ENCODE assay signal across 22 mouse cellular contexts in genomic region chr6:83370316-83370965, GRCm38 (mm10). TPM values are rescaled to one million over a fixed set of nuclear protein-coding genes. Genes with fewer than 3 reads are reported as not detected.
DNase-seq lines count a peak whose midpoint lies in the region; ATAC-seq lines count a peak whose summit lies in the region.
"Had no signal": no experiment of that assay in that cellular context is flagged by ENCODE, and none has a peak within 500 bp of the region (broad histone marks: within the 10 kb centered on the region; RNA-seq: fewer than 3 reads in every experiment).

No protein-coding gene starts in this region.

- no peaks in the 10 kb centered on the region for H3K4me1 ChIP-seq in midbrain, embryonic 14.5 days (ENCODE audit: control insufficient read depth, insufficient read depth, low read length)
- H3K4me1 ChIP-seq in limb, embryonic 10.5 days = no peaks in the 10 kb centered on the region
- H3K4me1 ChIP-seq: forebrain, embryonic 13.5 days; hindbrain, embryonic 15.5 days; liver, embryonic 13.5 days; midbrain, embryonic 12.5 days had no signal

- no peak overlapping the region for H3K9ac ChIP-seq in midbrain, embryonic 14.5 days (replicated peaks; ENCODE audit: low read length)
- H3K9ac ChIP-seq: forebrain, embryonic 13.5 days; hindbrain, embryonic 15.5 days; liver, embryonic 13.5 days; midbrain, embryonic 12.5 days had no signal

- no peak for ATAC-seq in midbrain, embryonic 14.5 days (ENCODE audit: low FRiP score, low TSS enrichment)
- ATAC-seq: forebrain, embryonic 13.5 days had no signal

- H3K36me3 ChIP-seq in midbrain, embryonic 14.5 days (ENCODE audit: control insufficient read depth, insufficient read depth, low read length) = peaks cover 94% of the 10 kb centered on the region
- H3K36me3 ChIP-seq in limb, embryonic 10.5 days = peaks cover 98% of the 10 kb centered on the region

- H3K4me3 ChIP-seq in midbrain, embryonic 14.5 days (replicated peaks; ENCODE audit: low read depth, low read length) = no peak overlapping the region
- H3K4me3 ChIP-seq in limb, embryonic 10.5 days = no peak overlapping the region
- H3K4me3 ChIP-seq: forebrain, embryonic 13.5 days; hindbrain, embryonic 15.5 days; liver, embryonic 13.5 days; midbrain, embryonic 12.5 days had no signal

- H3K27ac ChIP-seq in midbrain, embryonic 14.5 days (replicated peaks; ENCODE audit: low read depth, low read length) = no peak overlapping the region
- no peak overlapping the region for H3K27ac ChIP-seq in limb, embryonic 10.5 days
- H3K27ac ChIP-seq: forebrain, embryonic 13.5 days; hindbrain, embryonic 15.5 days; liver, embryonic 13.5 days; midbrain, embryonic 12.5 days had no signal

- no peak overlapping the region for H3K4me2 ChIP-seq in midbrain, embryonic 14.5 days (ENCODE audit: low read length)
- H3K4me2 ChIP-seq: forebrain, embryonic 13.5 days; heart, embryonic 11.5 days; hindbrain, embryonic 15.5 days; liver, embryonic 13.5 days; midbrain, embryonic 12.5 days had no signal

- DNase-seq in gastrocnemius, postnatal 25 days = peak; percentile 29
- no peak for DNase-seq in gastrocnemius, postnatal 10 days
- peak; percentile 75 for DNase-seq in cerebellum, adult 11-12 months
- DNase-seq in cerebellum, adult 9-11 months = peak; percentile 79
- DNase-seq in urinary bladder, adult 18-20 months (ENCODE audit: low spot score in 2 of 2) = no peak
- DNase-seq in midbrain, embryonic 14.5 days = no peak
- no peak for DNase-seq in limb, embryonic 10.5 days (ENCODE audit: low spot score)
- DNase-seq: adrenal gland, adult 8-10 months; B cell, adult 2 months; gastrocnemius, postnatal 14 days; kidney, adult 9 months; kidney, postnatal 14 days; layer of hippocampus, adult 9-11 months; liver, embryonic 13.5 days; lung, adult 2 months; right cerebral cortex, postnatal 14 days; spleen, adult 18-20 months had no signal

- no peaks in the 10 kb centered on the region for H3K9me3 ChIP-seq in midbrain, embryonic 14.5 days (ENCODE audit: control insufficient read depth, low read length)
- no peaks in the 10 kb centered on the region for H3K9me3 ChIP-seq in limb, embryonic 10.5 days (replicated peaks)
- H3K9me3 ChIP-seq: forebrain, embryonic 13.5 days; hindbrain, embryonic 15.5 days; liver, embryonic 13.5 days; midbrain, embryonic 12.5 days had no signal

- H3K27me3 ChIP-seq in midbrain, embryonic 14.5 days (ENCODE audit: control insufficient read depth, insufficient read depth, low read length) = no peaks in the 10 kb centered on the region
- no peaks in the 10 kb centered on the region for H3K27me3 ChIP-seq in limb, embryonic 10.5 days (ENCODE audit: low read depth, poor library complexity, severe bottlenecking)
- H3K27me3 ChIP-seq: CH12.LX; forebrain, embryonic 13.5 days; hindbrain, embryonic 15.5 days; liver, embryonic 13.5 days; midbrain, embryonic 12.5 days had no signal

- 95% methylated on average over 21 of the region's 21 CpGs for WGBS in midbrain, embryonic 14.5 days
- 94% methylated on average over 21 of the region's 21 CpGs for WGBS in limb, embryonic 10.5 days

RNA-seq across cellular contexts. Expression of gene Bola3, which starts 21.5 kb away (rescaled TPM):
- 100 to 1,000 TPM; 236 to 237 TPM for total RNA-seq in gastrocnemius, postnatal 25 days (2021)
- 100 to 1,000 TPM; 175 to 186 TPM for total RNA-seq in gastrocnemius, postnatal 10 days (2021)
- polyA plus RNA-seq in midbrain, embryonic 14.5 days (2014; fragmentation: Nextera tagmentation; extraction: Ambion mirVana) = 54.5 and 61.1 TPM in 2 replicates
- polyA plus RNA-seq in limb, embryonic 10.5 days (2016; fragmentation: Nextera tagmentation; extraction: Ambion mirVana) = 162 and 171 TPM in 2 replicates

RNA-seq across cellular contexts. Expression of gene Mob1a, which starts 44.6 kb away (rescaled TPM):
- total RNA-seq in gastrocnemius, postnatal 25 days (2021) = 10 to 100 TPM; 11.3 to 11.5 TPM
- total RNA-seq in gastrocnemius, postnatal 10 days (2021) = 10 to 100 TPM; 19.7 to 26.0 TPM
- 14.7 and 32.5 TPM in 2 replicates for polyA plus RNA-seq in midbrain, embryonic 14.5 days (2014; fragmentation: Nextera tagmentation; extraction: Ambion mirVana)
- polyA plus RNA-seq in limb, embryonic 10.5 days (2016; fragmentation: Nextera tagmentation; extraction: Ambion mirVana) = 54.1 and 63.3 TPM in 2 replicates

RNA-seq across cellular contexts. Expression of gene Mthfd2, which starts 44.7 kb away (rescaled TPM):
- total RNA-seq in gastrocnemius, postnatal 25 days (2021) = 1 to 10 TPM; 4.4 to 4.8 TPM
- total RNA-seq in gastrocnemius, postnatal 10 days (2021) = 1 to 10 TPM; 5.0 to 8.0 TPM
- polyA plus RNA-seq in midbrain, embryonic 14.5 days (2014; fragmentation: Nextera tagmentation; extraction: Ambion mirVana) = 27.0 and 31.3 TPM in 2 replicates
- 64.9 and 94.0 TPM in 2 replicates for polyA plus RNA-seq in limb, embryonic 10.5 days (2016; fragmentation: Nextera tagmentation; extraction: Ambion mirVana)

Comparison
In these comparisons a context has a peak if more than half of its experiments do, and no peak if none do; other contexts are left out.
1. DNase-seq: peak in gastrocnemius, postnatal 25 days (single experiment), cerebellum, adult 11-12 months (single experiment) and cerebellum, adult 9-11 months (single experiment); none in gastrocnemius, postnatal 10 days (single experiment), urinary bladder, adult 18-20 months (0 of 2), midbrain, embryonic 14.5 days (single experiment) and limb, embryonic 10.5 days (single experiment).